In genomic region chr10:5161394-5161872, GRCm38 (mm10) we compare ENCODE assay signal across 9 mouse cellular contexts.
A peak's percentile ranks its signal among the peaks of the same experiment; 100 is the strongest.
DNase-seq lines count a peak whose midpoint lies in the region; ATAC-seq and TF ChIP-seq lines count a peak whose summit lies in the region.
"Had no signal": no experiment of that assay in that cellular context is flagged by ENCODE, and none has a peak within 500 bp of the region (broad histone marks: within the 10 kb centered on the region; RNA-seq: fewer than 3 reads in every experiment).

No protein-coding gene starts in this region.

- WGBS in neural tube, embryonic 15.5 days = 60% methylated on average over 12 of the region's 12 CpGs
- 50% methylated on average over 12 of the region's 12 CpGs for WGBS in embryonic facial prominence, embryonic 11.5 days
- WGBS in lung, embryonic 14.5 days = 42% methylated on average over 12 of the region's 12 CpGs

- no peaks in the 10 kb centered on the region for H3K9me3 ChIP-seq in neural tube, embryonic 15.5 days (replicated peaks)
- no peaks in the 10 kb centered on the region for H3K9me3 ChIP-seq in embryonic facial prominence, embryonic 11.5 days (replicated peaks; ENCODE audit: control insufficient read depth, low read length)
- H3K9me3 ChIP-seq in lung, embryonic 14.5 days (ENCODE audit: low read depth, low read length) = no peaks in the 10 kb centered on the region

- no peaks in the 10 kb centered on the region for H3K27me3 ChIP-seq in neural tube, embryonic 15.5 days (replicated peaks)
- H3K27me3 ChIP-seq in embryonic facial prominence, embryonic 11.5 days (ENCODE audit: control insufficient read depth, insufficient read depth, low read length) = no peaks in the 10 kb centered on the region
- no peaks in the 10 kb centered on the region for H3K27me3 ChIP-seq in lung, embryonic 14.5 days (ENCODE audit: insufficient read depth, low read length)

- ATAC-seq in neural tube, embryonic 15.5 days (ENCODE audit: low FRiP score) = no peak
- ATAC-seq in embryonic facial prominence, embryonic 11.5 days (replicated peaks; ENCODE audit: insufficient number of reproducible peaks, low FRiP score, low TSS enrichment, low read depth) = 0 out of 2 replicates have a peak, but pooled peaks have one; percentile 34
- ATAC-seq in inflammation-experienced regulatory T-cells, adult 6 months = peak; percentile 46
- ATAC-seq in lung, embryonic 14.5 days (ENCODE audit: insufficient read depth) = peak; percentile 58; the same call in 1 of the 2 replicates
- ATAC-seq in monocyte, adult 5-6 weeks (replicated peaks; ENCODE audit: insufficient number of reproducible peaks, low FRiP score, low TSS enrichment, poor library complexity, severe bottlenecking) = no peak; the same call in 1 of the 2 replicates

- H3K27ac ChIP-seq in neural tube, embryonic 15.5 days (replicated peaks) = no peak overlapping the region
- H3K27ac ChIP-seq in embryonic facial prominence, embryonic 11.5 days (replicated peaks; ENCODE audit: low read depth, low read length) = no peak overlapping the region
- no peak overlapping the region for H3K27ac ChIP-seq in lung, embryonic 14.5 days (ENCODE audit: low read depth)

- H3K4me1 ChIP-seq in neural tube, embryonic 15.5 days = no peaks in the 10 kb centered on the region
- no peaks in the 10 kb centered on the region for H3K4me1 ChIP-seq in embryonic facial prominence, embryonic 11.5 days (ENCODE audit: control insufficient read depth, insufficient read depth, low read length)
- H3K4me1 ChIP-seq in lung, embryonic 14.5 days (ENCODE audit: insufficient read depth) = no peaks in the 10 kb centered on the region

- H3K4me3 ChIP-seq in neural tube, embryonic 15.5 days (replicated peaks) = no peak overlapping the region
- no peak overlapping the region for H3K4me3 ChIP-seq in embryonic facial prominence, embryonic 11.5 days (ENCODE audit: low read depth, low read length)
- H3K4me3 ChIP-seq in lung, embryonic 14.5 days (ENCODE audit: low read depth, low read length) = no peak overlapping the region
- H3K4me3 ChIP-seq: erythroblast, embryonic 14.5 days had no signal

- no peak overlapping the region for H3K4me2 ChIP-seq in neural tube, embryonic 15.5 days
- H3K4me2 ChIP-seq in embryonic facial prominence, embryonic 11.5 days (ENCODE audit: low read depth, low read length) = no peak overlapping the region
- H3K4me2 ChIP-seq in lung, embryonic 14.5 days = no peak overlapping the region; the same call in 1 of the 2 replicates

- no peaks in the 10 kb centered on the region for H3K36me3 ChIP-seq in neural tube, embryonic 15.5 days
- no peaks in the 10 kb centered on the region for H3K36me3 ChIP-seq in embryonic facial prominence, embryonic 11.5 days (replicated peaks; ENCODE audit: control insufficient read depth, insufficient read depth, low read depth, low read length)
- H3K36me3 ChIP-seq in lung, embryonic 14.5 days (ENCODE audit: insufficient read depth) = peaks cover 3% of the 10 kb centered on the region; the same call in 1 of the 2 replicates

- H3K9ac ChIP-seq in neural tube, embryonic 15.5 days (replicated peaks) = no peak overlapping the region
- no peak overlapping the region for H3K9ac ChIP-seq in embryonic facial prominence, embryonic 11.5 days (replicated peaks; ENCODE audit: low read length)
- no peak overlapping the region for H3K9ac ChIP-seq in lung, embryonic 14.5 days

- DNase-seq in neural tube, embryonic 10.5 days (ENCODE audit: extremely low spot score, low spot score) = peak; percentile 53
- DNase-seq in ZHBTc4 (ENCODE audit: low read depth, low spot score) = peak; percentile 73
- peak; percentile 83 for DNase-seq in embryonic facial prominence, embryonic 11.5 days (ENCODE audit: low spot score)
- DNase-seq in lung, embryonic 14.5 days = peak; percentile 91
- DNase-seq in retina, adult 2 months (ENCODE audit: low read depth, low spot score) = peak; percentile 33

- peak; percentile 69 for TF ChIP-seq CTCF in lung, embryonic 14.5 days (IDR thresholded peaks at IDR 0.05; ENCODE audit: low read depth)

Comparison
In these comparisons a context has a peak if more than half of its experiments do, and no peak if none do; other contexts are left out.
1. DNase-seq: peak in every context shown above with its lines; median percentile 91 in lung, embryonic 14.5 days; 83 in embryonic facial prominence, embryonic 11.5 days; 73 in ZHBTc4; 53 in neural tube, embryonic 10.5 days; 33 in retina, adult 2 months.
2. ATAC-seq: peak in embryonic facial prominence, embryonic 11.5 days (single experiment), inflammation-experienced regulatory T-cells, adult 6 months (single experiment) and lung, embryonic 14.5 days (single experiment); none in neural tube, embryonic 15.5 days (single experiment) and monocyte, adult 5-6 weeks (single experiment).